Mouse (Mus musculus): ENCODE measurements around the gene Rfx1. TPM values are rescaled to one million over a fixed set of nuclear protein-coding genes. Genes with fewer than 3 reads are reported as not detected.

Rfx1 gene
- polyA plus RNA-seq, 1 experiment from 2014 or later = 10.0 TPM

DNA sequence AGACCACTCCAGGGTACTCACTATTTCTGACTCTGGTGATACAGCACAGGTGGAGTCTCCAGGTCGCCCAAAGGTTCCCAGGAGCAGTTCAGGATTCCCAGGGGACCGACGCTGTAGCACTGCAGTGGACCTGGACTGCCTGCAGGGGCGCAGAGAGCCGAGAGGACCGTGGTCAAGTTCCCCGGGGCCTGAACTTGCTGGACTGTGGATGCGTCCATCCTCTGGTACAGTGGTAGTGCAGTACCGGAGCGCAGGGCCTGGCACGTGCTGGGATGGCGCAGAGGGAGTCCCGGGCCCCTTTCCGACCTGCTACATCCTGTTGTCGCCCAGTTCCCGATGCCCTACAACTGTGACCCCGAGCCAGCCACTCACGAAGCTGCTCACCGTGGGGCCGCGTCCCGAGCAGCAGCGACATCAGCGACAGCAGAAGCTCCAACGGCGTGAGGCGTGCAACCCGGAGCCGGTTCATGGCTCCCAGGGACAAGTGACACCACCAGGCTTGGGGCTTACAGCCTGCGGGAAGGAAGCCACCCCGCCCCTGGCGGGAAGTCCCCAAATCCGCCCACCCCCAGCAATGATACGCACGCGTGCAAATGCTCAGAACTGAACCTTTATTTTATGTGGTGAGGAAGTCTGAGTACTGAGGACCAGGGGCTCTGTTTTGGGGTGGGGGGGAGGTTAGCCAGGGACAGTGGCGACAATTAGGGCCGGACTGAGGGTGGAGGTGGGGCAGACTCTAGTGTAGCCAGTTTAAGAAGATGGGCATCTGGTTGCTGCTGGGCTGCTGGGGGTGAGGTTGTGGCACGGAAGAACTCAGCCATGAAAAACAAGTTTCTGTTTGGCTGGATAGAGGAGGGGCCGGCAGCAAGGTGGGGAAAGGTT, 24.3 kb upstream of the Rfx1 start, which contains the start of gene Il27ra:
Gene Il27ra, minus strand, starts transcription at position 524 of the 882 bp plus-strand sequence.
- peaks cover 18% of the 10 kb centered on the region for H3K4me1 ChIP-seq (replicated peaks)
- H3K4me2 ChIP-seq (replicated peaks) = peak within 1 kb of the TSS; percentile 53
- peaks cover 65% of the 10 kb centered on the region for H3K27me3 ChIP-seq
- 4% methylated on average over 40 of the region's 40 CpGs for WGBS
- peak within 1 kb of the TSS; percentile 47 for H3K9ac ChIP-seq (replicated peaks)
- H3K9me3 ChIP-seq = no peaks in the 10 kb centered on the region; the same call in 1 of the 2 replicates
- peak; percentile 65 for ATAC-seq
- no peak within 1 kb of the TSS for H3K27ac ChIP-seq
- peak within 1 kb of the TSS; percentile 27 for H3K4me3 ChIP-seq (replicated peaks)
- H3K36me3 ChIP-seq = no peaks in the 10 kb centered on the region

DNA sequence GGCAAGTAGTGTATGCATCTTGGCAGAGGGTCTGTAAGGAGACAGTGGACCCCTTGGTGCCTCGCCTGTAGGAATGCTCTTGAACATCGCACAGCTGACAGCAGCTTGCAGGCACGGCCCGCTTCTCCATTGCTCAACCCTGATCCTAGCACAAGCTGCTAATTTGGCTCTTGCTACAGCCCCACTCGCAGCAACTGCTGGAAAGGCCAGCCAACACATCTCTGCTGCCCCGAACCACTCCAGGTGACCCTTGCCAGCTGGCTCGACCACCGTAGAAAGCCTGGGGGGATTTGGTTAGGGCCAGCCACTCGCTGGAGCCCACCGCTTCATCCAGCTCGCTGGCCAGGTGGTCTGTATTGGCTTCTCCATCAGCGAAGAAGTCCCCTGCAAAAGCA, 23.7 kb upstream of the Rfx1 start:
- Histone ChIP-seq H3K4me3 (replicated peaks) (no peak overlapping the region), H3K36me3 (no peaks in the 10 kb centered on the region), H3K27ac (no peak overlapping the region), H3K9me3 (no peaks in the 10 kb centered on the region; the same call in 1 of the 2 replicates), H3K27me3 (peaks cover 61% of the 10 kb centered on the region), H3K4me2 (replicated peaks) (0 out of 2 replicates have a peak overlapping the region, but pooled peaks have one; percentile 53), H3K9ac (replicated peaks) (no peak overlapping the region), H3K4me1 (replicated peaks) (peaks cover 18% of the 10 kb centered on the region)
- WGBS = 39% methylated on average over 12 of the region's 12 CpGs
- no peak for ATAC-seq

DNA sequence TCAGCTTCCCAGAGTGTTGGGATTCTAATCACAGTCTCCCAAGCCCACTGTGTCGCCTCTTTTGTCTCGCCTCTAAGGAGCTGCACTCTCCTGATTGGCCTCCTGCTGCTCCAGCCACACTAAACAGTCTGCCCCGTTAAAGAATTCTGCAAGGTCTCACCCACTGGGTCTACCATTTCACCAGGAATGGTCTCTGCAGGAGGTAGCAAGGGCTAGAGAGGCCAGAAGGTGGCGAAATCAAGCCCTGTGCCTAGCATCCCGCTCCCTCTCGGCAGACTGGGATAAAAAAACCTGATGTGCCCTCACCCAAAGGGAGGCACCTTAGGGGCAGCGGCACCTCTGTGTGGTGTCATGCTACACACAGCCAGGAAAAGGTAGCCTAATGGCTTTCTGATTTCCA, 22.5 kb upstream of the Rfx1 start:
- no peak for ATAC-seq
- H3K4me3 ChIP-seq (replicated peaks) = no peak overlapping the region

DNA sequence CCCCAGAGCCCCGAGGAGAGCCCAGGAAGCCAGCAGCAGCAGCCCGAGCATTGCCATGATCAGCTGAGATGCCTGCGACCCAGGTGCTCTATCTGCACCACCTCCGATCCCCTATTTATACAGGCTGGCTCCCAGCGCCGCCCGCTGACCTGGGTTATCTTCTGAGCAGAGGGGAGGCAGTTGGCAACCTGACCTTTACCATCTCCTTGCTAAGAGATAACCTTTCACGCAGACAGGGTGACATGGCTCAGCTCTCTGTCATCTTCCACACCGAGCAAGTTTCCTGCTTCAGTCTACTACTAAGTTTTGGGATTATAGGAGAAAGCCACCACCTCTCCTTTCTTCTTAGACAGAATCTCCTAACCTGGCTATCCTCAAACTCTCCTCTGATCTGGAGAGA, 21.7 kb upstream of the Rfx1 start, which contains the start of gene Rln3:
Gene Rln3, minus strand, starts transcription at position 101 of the 400 bp plus-strand sequence.
- Histone ChIP-seq H3K9ac (replicated peaks) (peak within 1 kb of the TSS; percentile 32; the same call in 1 of the 2 replicates), H3K4me2 (replicated peaks) (0 out of 2 replicates have a peak within 1 kb of the TSS, but pooled peaks have one; percentile 13), H3K27ac (no peak within 1 kb of the TSS), H3K36me3 (no peaks in the 10 kb centered on the region), H3K27me3 (peaks cover 52% of the 10 kb centered on the region), H3K4me3 (replicated peaks) (no peak within 1 kb of the TSS), H3K4me1 (replicated peaks) (peaks cover 18% of the 10 kb centered on the region), H3K9me3 (no peaks in the 10 kb centered on the region; the same call in 1 of the 2 replicates)
- WGBS = 12% methylated on average over 9 of the region's 9 CpGs
- no peak for ATAC-seq

More for the DNA sequence above, 22.5 kb upstream of the Rfx1 start:
- H3K4me1 ChIP-seq (replicated peaks) = peaks cover 18% of the 10 kb centered on the region
- no peak overlapping the region for H3K27ac ChIP-seq
- H3K36me3 ChIP-seq = no peaks in the 10 kb centered on the region
- H3K27me3 ChIP-seq = peaks cover 55% of the 10 kb centered on the region
- no peaks in the 10 kb centered on the region; the same call in 1 of the 2 replicates for H3K9me3 ChIP-seq
- no peak overlapping the region for H3K9ac ChIP-seq (replicated peaks)
- H3K4me2 ChIP-seq (replicated peaks) = no peak overlapping the region
- 7% methylated on average over 7 of the region's 7 CpGs for WGBS

DNA sequence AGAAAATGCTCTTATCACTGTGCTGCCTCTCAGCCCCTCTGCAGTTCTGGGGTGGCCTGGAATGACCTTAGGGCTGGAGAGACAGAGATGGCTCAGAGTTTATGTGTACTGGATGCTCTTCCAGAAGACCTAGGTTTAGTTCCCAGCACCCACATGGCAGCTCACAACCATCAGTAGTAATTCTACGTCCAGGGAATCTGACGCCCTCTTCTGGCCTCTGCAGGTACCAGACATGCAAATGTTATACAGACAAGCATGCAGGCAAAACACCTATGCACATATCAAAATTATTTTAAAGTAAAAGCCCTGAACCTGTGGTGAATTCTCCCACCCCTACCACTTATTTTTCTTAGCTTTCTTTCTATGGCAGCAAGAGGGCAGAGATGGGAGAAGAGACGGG, 20.1 kb upstream of the Rfx1 start:
- H3K4me3 ChIP-seq (replicated peaks) = no peak overlapping the region
- H3K27me3 ChIP-seq = peaks cover 40% of the 10 kb centered on the region
- no peak for ATAC-seq
- no peaks in the 10 kb centered on the region; the same call in 1 of the 2 replicates for H3K9me3 ChIP-seq
- 88% methylated on average over 3 of the region's 3 CpGs for whole genome bisulfite sequencing
- peaks cover 18% of the 10 kb centered on the region for H3K4me1 ChIP-seq (replicated peaks)
- no peak overlapping the region for H3K27ac ChIP-seq
- H3K36me3 ChIP-seq = no peaks in the 10 kb centered on the region
- no peak overlapping the region for H3K4me2 ChIP-seq (replicated peaks)
- no peak overlapping the region for H3K9ac ChIP-seq (replicated peaks)

DNA sequence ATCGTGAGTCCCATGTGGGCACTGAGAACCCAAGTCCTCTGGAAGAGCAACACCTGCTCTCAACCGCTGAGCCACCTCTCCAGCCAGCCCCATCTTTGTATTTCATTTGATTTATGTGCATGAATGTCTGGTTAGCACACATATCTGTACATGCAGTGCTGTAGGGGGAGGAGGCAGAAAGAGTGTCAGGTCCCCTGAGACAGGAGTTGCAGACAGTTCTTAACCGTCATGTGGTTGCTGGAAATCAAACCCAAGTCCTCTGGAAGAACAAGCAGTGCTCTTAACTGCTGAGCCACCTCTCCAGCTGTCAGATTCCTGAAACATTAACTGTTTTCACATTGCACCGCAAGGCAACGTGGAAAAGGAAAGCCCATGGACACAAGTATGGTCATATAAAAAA, 18.5 kb upstream of the Rfx1 start:
- ATAC-seq = no peak
- H3K9me3 ChIP-seq = no peaks in the 10 kb centered on the region; the same call in 1 of the 2 replicates
- no peaks in the 10 kb centered on the region for H3K36me3 ChIP-seq
- H3K27ac ChIP-seq = no peak overlapping the region
- H3K4me2 ChIP-seq (replicated peaks) = no peak overlapping the region
- peaks cover 24% of the 10 kb centered on the region for H3K27me3 ChIP-seq
- WGBS = 82% methylated on average over 5 of the region's 5 CpGs
- peaks cover 8% of the 10 kb centered on the region; the same call in 1 of the 2 replicates for H3K4me1 ChIP-seq (replicated peaks)
- no peak overlapping the region for H3K4me3 ChIP-seq (replicated peaks)
- H3K9ac ChIP-seq (replicated peaks) = no peak overlapping the region

DNA sequence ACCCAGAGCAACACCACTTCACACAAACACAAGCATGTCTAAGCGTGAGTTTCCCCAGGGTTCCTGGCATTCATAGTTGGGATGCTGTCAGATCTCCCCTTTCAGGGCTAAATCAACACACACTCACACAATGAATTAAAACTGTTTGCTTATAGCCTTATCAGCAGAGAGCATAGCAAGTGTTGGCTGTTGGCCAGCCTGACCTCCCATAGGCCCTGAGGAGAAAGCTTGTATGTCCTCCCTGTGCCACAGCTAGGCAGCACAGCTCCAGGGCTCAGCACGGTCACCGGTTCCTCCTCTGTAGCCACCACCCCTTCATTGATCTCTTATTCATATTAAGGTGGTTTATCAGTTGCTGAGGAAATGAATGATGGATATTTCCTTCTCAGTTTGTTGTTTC, 13.9 kb upstream of the Rfx1 start:
- no peak for ATAC-seq
- WGBS = 75% methylated on average over 3 of the region's 3 CpGs

DNA sequence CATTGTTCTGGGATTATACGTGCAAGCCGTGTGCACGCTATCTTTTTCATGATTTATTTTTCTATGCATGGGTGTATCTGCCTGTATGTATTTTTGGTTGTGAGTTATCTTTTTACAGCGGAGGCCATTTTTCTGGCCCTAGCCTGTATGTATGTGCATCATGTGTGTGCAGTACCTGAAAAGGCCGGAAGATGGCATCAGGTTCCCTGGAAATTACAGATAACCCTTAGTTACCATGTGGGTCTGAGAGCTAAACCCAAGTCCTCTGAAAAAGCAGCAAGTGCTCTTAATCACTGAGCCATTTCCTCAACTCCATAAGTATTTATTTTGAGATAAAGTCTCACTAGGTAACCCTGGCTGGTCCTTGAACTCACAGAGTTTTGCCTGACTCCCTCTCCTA, 13.4 kb upstream of the Rfx1 start:
- no peak for ATAC-seq
- no peak overlapping the region for H3K27ac ChIP-seq
- H3K4me1 ChIP-seq (replicated peaks) = no peaks in the 10 kb centered on the region
- 92% methylated on average over 5 of the region's 5 CpGs for WGBS
- no peaks in the 10 kb centered on the region for H3K27me3 ChIP-seq
- no peak overlapping the region for H3K4me3 ChIP-seq (replicated peaks)
- H3K9me3 ChIP-seq = no peaks in the 10 kb centered on the region
- no peaks in the 10 kb centered on the region for H3K36me3 ChIP-seq
- H3K9ac ChIP-seq (replicated peaks) = no peak overlapping the region
- no peak overlapping the region for H3K4me2 ChIP-seq (replicated peaks)

More for the DNA sequence above, 13.9 kb upstream of the Rfx1 start:
- no peaks in the 10 kb centered on the region for H3K9me3 ChIP-seq
- H3K4me3 ChIP-seq (replicated peaks) = no peak overlapping the region
- no peaks in the 10 kb centered on the region for H3K36me3 ChIP-seq
- no peaks in the 10 kb centered on the region for H3K27me3 ChIP-seq
- no peak overlapping the region for H3K27ac ChIP-seq
- no peaks in the 10 kb centered on the region for H3K4me1 ChIP-seq (replicated peaks)
- no peak overlapping the region for H3K9ac ChIP-seq (replicated peaks)
- H3K4me2 ChIP-seq (replicated peaks) = no peak overlapping the region

DNA sequence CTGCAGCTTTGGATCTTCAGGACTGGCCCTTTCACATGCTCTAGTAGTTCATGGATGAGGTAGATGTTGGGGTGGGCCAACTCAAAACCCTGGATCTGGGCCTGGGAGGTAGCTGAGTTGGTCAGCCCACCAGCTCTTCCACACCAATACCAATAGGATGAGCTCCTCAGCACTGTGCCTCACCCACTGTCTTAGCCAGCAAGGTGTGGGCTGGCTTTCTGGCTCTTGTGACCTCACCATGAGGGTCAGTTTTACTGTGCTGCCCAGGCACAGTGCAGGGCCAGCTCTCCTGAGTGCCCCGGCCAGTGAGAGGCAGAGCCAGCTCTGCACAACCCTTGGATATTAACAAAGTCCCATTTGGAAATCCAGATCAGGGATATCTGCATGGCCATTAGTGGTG, 8.8 kb upstream of the Rfx1 start:
- Histone ChIP-seq H3K9ac (replicated peaks) (no peak overlapping the region), H3K27me3 (no peaks in the 10 kb centered on the region), H3K9me3 (no peaks in the 10 kb centered on the region), H3K36me3 (no peaks in the 10 kb centered on the region), H3K27ac (no peak overlapping the region), H3K4me1 (replicated peaks) (no peaks in the 10 kb centered on the region), H3K4me3 (replicated peaks) (no peak overlapping the region), H3K4me2 (replicated peaks) (no peak overlapping the region)
- WGBS = 100% methylated on average over 1 of the region's 1 CpGs
- no peak for ATAC-seq

DNA sequence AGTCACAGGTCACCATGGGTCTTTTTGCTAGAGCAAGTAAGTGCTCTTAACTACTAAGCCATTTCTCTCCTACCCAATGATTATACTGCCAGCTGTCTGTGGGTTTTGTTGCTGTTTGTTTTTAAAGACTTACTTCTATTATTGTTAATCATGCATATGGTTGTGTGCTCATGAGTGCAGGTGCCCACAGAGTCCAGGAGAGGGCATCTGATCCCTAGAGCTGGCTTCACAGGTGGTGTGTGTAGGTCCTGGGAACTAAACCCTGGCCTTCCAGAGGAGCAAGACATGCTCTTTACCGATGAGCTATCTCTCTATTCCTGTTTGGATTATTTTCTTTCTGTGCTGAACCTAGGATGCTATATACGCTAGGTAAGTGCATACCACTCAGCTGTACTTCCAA, 7.4 kb upstream of the Rfx1 start:
- Histone ChIP-seq H3K27ac (no peak overlapping the region), H3K36me3 (no peaks in the 10 kb centered on the region), H3K9me3 (no peaks in the 10 kb centered on the region), H3K4me3 (replicated peaks) (no peak overlapping the region), H3K9ac (replicated peaks) (no peak overlapping the region), H3K4me1 (replicated peaks) (no peaks in the 10 kb centered on the region), H3K4me2 (replicated peaks) (no peak overlapping the region), H3K27me3 (no peaks in the 10 kb centered on the region)
- no peak for ATAC-seq
- 98% methylated on average over 2 of the region's 2 CpGs for WGBS

DNA sequence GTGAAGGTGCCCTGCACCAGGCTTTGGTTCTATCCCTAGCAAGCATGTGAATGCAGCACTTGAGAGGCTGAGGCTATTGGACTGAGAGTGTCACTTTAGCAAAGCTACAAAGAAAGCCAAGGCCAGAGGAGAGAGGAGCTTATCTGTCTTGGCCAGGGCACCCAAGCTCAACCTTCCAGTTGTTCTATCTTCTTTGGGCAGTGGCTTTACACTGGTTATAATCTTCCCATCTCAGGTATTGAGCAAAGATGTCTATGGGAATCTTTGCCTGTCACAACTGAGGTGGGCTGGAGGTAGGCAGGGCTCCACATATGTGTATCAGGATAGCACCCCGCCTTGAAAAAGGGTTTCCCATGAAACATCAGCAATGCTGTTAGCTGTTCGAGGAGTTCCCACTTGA, 6.4 kb upstream of the Rfx1 start:
- no peaks in the 10 kb centered on the region for H3K36me3 ChIP-seq
- H3K4me2 ChIP-seq (replicated peaks) = no peak overlapping the region
- H3K9me3 ChIP-seq = no peaks in the 10 kb centered on the region
- H3K4me1 ChIP-seq (replicated peaks) = no peaks in the 10 kb centered on the region
- H3K27ac ChIP-seq = no peak overlapping the region
- no peak for ATAC-seq
- no peaks in the 10 kb centered on the region for H3K27me3 ChIP-seq
- no peak overlapping the region for H3K4me3 ChIP-seq (replicated peaks)
- 88% methylated on average over 2 of the region's 2 CpGs for WGBS
- no peak overlapping the region for H3K9ac ChIP-seq (replicated peaks)

DNA sequence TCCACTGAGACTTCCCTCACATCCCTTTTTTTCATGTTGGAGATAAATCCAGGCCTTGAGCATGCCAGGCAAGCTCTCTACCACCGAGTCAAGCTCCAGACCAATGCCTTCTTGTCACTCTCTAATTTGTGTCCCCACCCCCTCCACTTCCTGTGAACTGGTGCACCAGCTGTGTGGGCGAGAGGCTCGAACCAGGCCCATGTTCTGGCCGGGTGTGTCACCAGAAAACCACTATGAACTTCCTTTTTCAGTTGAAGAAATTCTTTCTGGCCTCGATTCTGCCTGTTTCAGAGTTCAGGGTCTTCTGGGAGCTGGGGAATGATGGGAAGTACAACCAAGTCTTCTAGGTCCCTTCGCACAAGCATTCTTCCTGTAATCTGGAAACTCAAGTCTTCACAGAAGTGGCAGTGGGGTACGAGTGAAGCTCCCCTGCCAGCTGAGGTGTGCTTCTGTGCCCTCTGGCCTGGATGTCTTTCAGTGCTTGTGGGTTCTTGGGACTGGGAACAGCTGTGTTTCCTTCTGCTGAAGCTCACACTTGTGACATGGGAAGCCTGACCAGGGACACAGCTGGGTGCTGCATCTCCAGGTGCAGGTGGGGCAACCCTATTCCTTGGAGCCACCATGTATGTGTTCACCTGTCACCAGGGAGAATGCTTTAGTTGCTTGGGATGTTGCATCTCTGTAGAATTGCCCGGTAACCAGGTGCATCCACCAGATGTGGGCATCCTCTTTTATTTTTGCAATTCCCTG, 2.6 kb upstream of the Rfx1 start:
- no peaks in the 10 kb centered on the region for H3K9me3 ChIP-seq
- no peak overlapping the region for H3K27ac ChIP-seq
- H3K36me3 ChIP-seq = no peaks in the 10 kb centered on the region
- WGBS = 76% methylated on average over 8 of the region's 8 CpGs
- no peak overlapping the region for H3K9ac ChIP-seq (replicated peaks)
- no peaks in the 10 kb centered on the region for H3K27me3 ChIP-seq
- ATAC-seq = no peak
- no peak overlapping the region for H3K4me3 ChIP-seq (replicated peaks)
- H3K4me2 ChIP-seq (replicated peaks) = no peak overlapping the region
- peaks cover 24% of the 10 kb centered on the region for H3K4me1 ChIP-seq (replicated peaks)

All from midbrain, embryonic 13.5 days (tissue).